Mouse (Mus musculus) neural tube, embryonic 13.5 days (tissue): Measurements from ENCODE around the gene Gipc1. TPM values are rescaled to one million over a fixed set of nuclear protein-coding genes. Genes with fewer than 3 reads are reported as not detected.

Experiments used
- ATAC-seq: fragments of 200-750 bp; cut with Nextera tagmentation; 2 replicates; pipeline ENCODE4 v1.8.0; 2017; ENCODE audit warnings: low read depth, mild to moderate bottlenecking, moderate TSS enrichment, moderate library complexity
- H3K27ac ChIP-seq: fragments of 300-500 bp; sonication (generic); replicated peaks from 2 replicates; pipeline ENCODE4 v1.5.1; 2015; ENCODE audit warnings: moderate library complexity, mild to moderate bottlenecking, inconsistent platforms
- H3K27me3 ChIP-seq: fragments of 300-500 bp; sonication (generic); 2 replicates; pipeline ENCODE4 v1.6.1; 2015; ENCODE audit warnings: mild to moderate bottlenecking, inconsistent platforms
- H3K36me3 ChIP-seq: fragments of 300-500 bp; sonication (generic); 2 replicates; pipeline ENCODE4 v1.6.1; 2015; ENCODE audit warnings: mild to moderate bottlenecking, inconsistent platforms
- H3K4me1 ChIP-seq: fragments of 300-500 bp; sonication (generic); replicated peaks from 2 replicates; pipeline ENCODE4 v1.6.1; 2015; ENCODE audit warnings: inconsistent platforms
- H3K4me2 ChIP-seq: fragments of 300-500 bp; sonication (generic); 2 replicates; pipeline ENCODE4 v1.6.1; 2015; ENCODE audit warnings: inconsistent platforms, mild to moderate bottlenecking, moderate library complexity
- H3K4me3 ChIP-seq: fragments of 300-500 bp; sonication (generic); 2 replicates; pipeline ENCODE4 v1.5.1; 2015; ENCODE audit warnings: mild to moderate bottlenecking, inconsistent platforms
- H3K9ac ChIP-seq: fragments of 300-500 bp; sonication (generic); 2 replicates; pipeline ENCODE4 v1.6.1; 2015; ENCODE audit warnings: moderate library complexity, mild to moderate bottlenecking, inconsistent platforms
- H3K9me3 ChIP-seq: fragments of 300-500 bp; sonication (generic); 2 replicates; pipeline ENCODE4 v1.6.1; 2016; ENCODE audit warnings: inconsistent platforms
- WGBS: fragments of 180-500 bp; shearing (Covaris S2); methylation state at CpG from one replicate; pipeline ENCODE4 v1.1.7; 2015; 5-methylcytosine and 5-hydroxymethylcytosine counted together
- polyA plus RNA-seq: library from polyadenylated mRNA; unstranded; fragments of >200 nt; fragmentation: Nextera tagmentation; extraction: Ambion mirVana; gene quantifications from 2 replicates; pipeline ENCODE4 v1.2.1, GENCODE M21; 2015

Gipc1 gene
- polyA plus RNA-seq, 1 experiment from 2014 or later: 149 TPM

GRCm38 (mm10) chr8:83665969-83666865 lies 13.7 kb downstream of the Gipc1 start, which contains the start of gene Ptger1:
TSS of gene Ptger1 (plus strand) at chr8:83666678.
- Histone ChIP-seq H3K4me1 (peaks cover 52% of the 10 kb centered on the region), H3K4me2 (no peak within 1 kb of the TSS), H3K9me3 (no peaks in the 10 kb centered on the region), H3K27ac (0 out of 2 replicates have a peak within 1 kb of the TSS, but pooled peaks have one; percentile 49), H3K27me3 (peaks cover 12% of the 10 kb centered on the region), H3K4me3 (no peak within 1 kb of the TSS), H3K36me3 (peaks cover 43% of the 10 kb centered on the region), H3K9ac (peak within 1 kb of the TSS; percentile 49; the same call in 1 of the 2 replicates)
- WGBS: 34% methylated on average over 14 of the region's 14 CpGs
- ATAC-seq: no peak

- no peak for ATAC-seq
- H3K9ac ChIP-seq: peak overlapping the region; percentile 49; the same call in 1 of the 2 replicates
- no peak overlapping the region for H3K4me2 ChIP-seq
- no peak overlapping the region for H3K4me3 ChIP-seq
- no peaks in the 10 kb centered on the region for H3K9me3 ChIP-seq
- H3K4me1 ChIP-seq: peaks cover 45% of the 10 kb centered on the region
- H3K27ac ChIP-seq: 0 out of 2 replicates have a peak overlapping the region, but pooled peaks have one; percentile 49
- 94% methylated on average over 3 of the region's 3 CpGs for WGBS
- peaks cover 49% of the 10 kb centered on the region for H3K36me3 ChIP-seq
- H3K27me3 ChIP-seq: peaks cover 12% of the 10 kb centered on the region
These were observed 14.4 kb downstream of the Gipc1 start for GRCm38 (mm10) chr8:83666866-83667234.

DNA sequence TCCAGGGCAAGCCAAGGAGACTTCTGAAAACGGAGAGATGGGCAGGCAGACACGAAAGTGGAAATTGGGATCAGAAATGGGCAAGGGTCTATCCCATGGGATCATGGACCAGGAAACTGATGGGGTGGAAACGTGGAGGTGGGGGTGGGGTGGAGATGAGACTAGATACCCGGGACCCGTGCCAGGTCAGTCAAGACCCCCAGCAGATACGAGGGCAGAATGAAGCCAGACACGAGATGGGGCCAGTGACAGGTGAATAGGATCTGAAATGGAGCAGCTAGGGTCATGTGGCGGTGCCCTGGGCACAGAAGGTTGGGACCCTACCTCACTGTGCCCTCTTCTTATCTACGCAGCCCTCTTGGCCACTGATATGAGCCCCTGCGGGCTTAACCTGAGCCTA lies 15.0 kb downstream of the Gipc1 start:
- no peaks in the 10 kb centered on the region for H3K9me3 ChIP-seq
- no peak overlapping the region for H3K9ac ChIP-seq
- H3K36me3 ChIP-seq: peaks cover 56% of the 10 kb centered on the region
- peaks cover 12% of the 10 kb centered on the region for H3K27me3 ChIP-seq
- no peak overlapping the region for H3K27ac ChIP-seq
- H3K4me2 ChIP-seq: peak overlapping the region; percentile 65
- WGBS: 82% methylated on average over 10 of the region's 10 CpGs
- no peak overlapping the region for H3K4me3 ChIP-seq
- peaks cover 38% of the 10 kb centered on the region for H3K4me1 ChIP-seq
- peak; percentile 7; the same call in 1 of the 2 replicates for ATAC-seq

DNA sequence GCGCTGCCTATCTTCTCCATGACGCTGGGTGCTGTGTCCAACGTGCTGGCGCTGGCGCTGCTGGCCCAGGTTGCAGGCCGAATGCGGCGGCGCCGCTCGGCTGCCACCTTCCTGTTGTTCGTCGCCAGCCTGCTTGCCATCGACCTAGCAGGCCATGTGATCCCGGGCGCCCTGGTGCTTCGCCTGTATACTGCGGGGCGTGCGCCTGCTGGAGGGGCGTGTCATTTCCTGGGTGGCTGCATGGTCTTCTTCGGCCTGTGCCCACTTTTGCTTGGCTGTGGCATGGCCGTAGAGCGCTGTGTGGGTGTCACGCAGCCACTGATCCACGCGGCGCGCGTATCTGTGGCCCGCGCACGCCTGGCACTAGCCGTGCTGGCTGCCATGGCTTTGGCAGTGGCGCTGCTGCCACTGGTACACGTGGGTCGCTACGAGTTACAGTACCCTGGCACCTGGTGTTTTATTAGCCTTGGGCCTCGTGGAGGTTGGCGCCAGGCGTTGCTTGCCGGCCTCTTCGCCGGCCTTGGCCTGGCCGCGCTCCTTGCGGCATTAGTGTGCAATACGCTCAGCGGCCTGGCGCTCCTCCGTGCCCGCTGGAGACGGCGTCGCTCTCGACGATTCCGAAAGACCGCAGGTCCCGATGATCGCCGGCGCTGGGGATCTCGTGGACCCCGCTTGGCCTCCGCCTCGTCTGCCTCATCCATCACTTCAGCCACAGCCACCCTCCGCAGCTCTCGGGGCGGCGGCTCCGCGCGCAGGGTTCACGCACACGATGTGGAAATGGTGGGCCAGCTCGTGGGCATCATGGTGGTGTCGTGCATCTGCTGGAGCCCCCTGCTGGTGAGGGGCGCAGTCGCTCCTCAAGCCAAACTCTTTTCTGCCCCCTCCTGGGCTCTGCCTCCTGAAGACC lies 15.8 kb downstream of the Gipc1 start:
- H3K9me3 ChIP-seq: no peaks in the 10 kb centered on the region
- H3K36me3 ChIP-seq: peaks cover 59% of the 10 kb centered on the region
- ATAC-seq: peak; percentile 54
- H3K4me3 ChIP-seq: peak overlapping the region; percentile 36
- peak overlapping the region; percentile 65 for H3K4me2 ChIP-seq
- 20% methylated on average over 80 of the region's 80 CpGs for WGBS
- 0 out of 2 replicates have a peak overlapping the region, but pooled peaks have one; percentile 13 for H3K27ac ChIP-seq
- peaks cover 12% of the 10 kb centered on the region for H3K27me3 ChIP-seq
- peaks cover 34% of the 10 kb centered on the region for H3K4me1 ChIP-seq
- H3K9ac ChIP-seq: peak overlapping the region; percentile 62

GRCm38 (mm10) chr8:83669013-83669412 lies 16.5 kb downstream of the Gipc1 start:
- Histone ChIP-seq H3K36me3 (peaks cover 59% of the 10 kb centered on the region), H3K4me3 (0 out of 2 replicates have a peak overlapping the region, but pooled peaks have one; percentile 36), H3K4me1 (peaks cover 34% of the 10 kb centered on the region), H3K4me2 (no peak overlapping the region; the same call in 1 of the 2 replicates), H3K9me3 (no peaks in the 10 kb centered on the region), H3K27ac (no peak overlapping the region), H3K9ac (no peak overlapping the region), H3K27me3 (peaks cover 12% of the 10 kb centered on the region)
- ATAC-seq: 0 out of 2 replicates have a peak, but pooled peaks have one; percentile 3
- 80% methylated on average over 16 of the region's 16 CpGs for WGBS

DNA sequence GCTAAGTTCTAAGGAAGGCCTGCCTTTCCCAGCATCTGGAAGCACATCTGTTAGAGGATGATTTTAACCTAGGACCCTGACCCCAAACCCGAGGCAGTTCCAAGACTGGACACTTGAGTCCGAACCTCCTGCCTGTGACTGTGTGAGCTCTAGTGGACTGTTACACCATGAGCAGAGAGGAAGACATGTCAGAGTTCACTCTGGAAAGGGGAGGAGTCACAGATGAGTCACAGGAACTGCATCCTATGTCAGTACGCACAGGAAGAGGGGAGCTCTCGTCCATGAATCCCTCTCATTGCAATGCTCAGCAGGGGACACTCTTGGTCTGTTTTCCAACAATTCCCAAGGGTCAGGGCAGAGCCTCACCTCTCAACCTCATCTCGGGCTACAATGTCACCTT lies 20.5 kb downstream of the Gipc1 start:
- peaks cover 76% of the 10 kb centered on the region for H3K36me3 ChIP-seq
- no peak overlapping the region for H3K9ac ChIP-seq
- H3K4me2 ChIP-seq: no peak overlapping the region
- no peak for ATAC-seq
- H3K4me3 ChIP-seq: no peak overlapping the region
- no peaks in the 10 kb centered on the region for H3K9me3 ChIP-seq
- 64% methylated on average over 5 of the region's 5 CpGs for WGBS
- H3K27ac ChIP-seq: no peak overlapping the region
- H3K27me3 ChIP-seq: no peaks in the 10 kb centered on the region
- peaks cover 10% of the 10 kb centered on the region for H3K4me1 ChIP-seq

DNA sequence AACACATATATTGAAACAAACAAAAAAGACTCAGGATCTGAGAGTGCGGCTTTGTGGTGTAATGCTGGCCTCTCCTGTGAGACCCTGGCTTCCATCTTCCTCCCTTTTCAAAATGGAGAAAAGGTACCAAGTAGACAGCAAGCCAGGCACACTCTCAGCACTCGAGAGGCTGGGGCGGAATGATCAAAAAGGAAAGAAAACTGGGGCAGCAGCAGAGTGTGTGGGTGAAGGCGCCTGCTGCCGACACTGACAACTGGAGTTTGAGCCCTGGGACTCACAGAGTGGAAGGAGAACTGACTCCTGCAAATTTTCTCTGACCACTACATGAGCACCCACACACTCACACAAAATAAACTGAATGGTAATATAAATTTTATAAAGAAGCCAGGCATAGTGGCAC lies 22.0 kb downstream of the Gipc1 start:
- Histone ChIP-seq H3K4me2 (no peak overlapping the region), H3K27ac (no peak overlapping the region), H3K4me3 (no peak overlapping the region), H3K36me3 (peaks cover 86% of the 10 kb centered on the region), H3K4me1 (no peaks in the 10 kb centered on the region), H3K27me3 (no peaks in the 10 kb centered on the region), H3K9ac (no peak overlapping the region), H3K9me3 (no peaks in the 10 kb centered on the region)
- no peak for ATAC-seq
- 89% methylated on average over 5 of the region's 5 CpGs for WGBS

- WGBS: 94% methylated on average over 12 of the region's 12 CpGs
- Histone ChIP-seq H3K27ac (no peak overlapping the region), H3K4me2 (no peak overlapping the region), H3K9me3 (no peaks in the 10 kb centered on the region), H3K9ac (no peak overlapping the region), H3K36me3 (peaks cover 91% of the 10 kb centered on the region), H3K4me1 (no peaks in the 10 kb centered on the region), H3K4me3 (no peak overlapping the region), H3K27me3 (no peaks in the 10 kb centered on the region)
- no peak for ATAC-seq
These were observed 27.4 kb downstream of the Gipc1 start for GRCm38 (mm10) chr8:83679866-83680265.

- peak overlapping the region; percentile 46; the same call in 1 of the 2 replicates for H3K27ac ChIP-seq
- no peak for ATAC-seq
- no peaks in the 10 kb centered on the region for H3K9me3 ChIP-seq
- peaks cover 93% of the 10 kb centered on the region for H3K36me3 ChIP-seq
- no peaks in the 10 kb centered on the region for H3K27me3 ChIP-seq
- 93% methylated on average over 5 of the region's 5 CpGs for WGBS
- H3K4me1 ChIP-seq: no peaks in the 10 kb centered on the region
- H3K9ac ChIP-seq: no peak overlapping the region
- H3K4me2 ChIP-seq: no peak overlapping the region
- H3K4me3 ChIP-seq: no peak overlapping the region
These were observed 28.1 kb downstream of the Gipc1 start for GRCm38 (mm10) chr8:83680603-83681002.

- no peaks in the 10 kb centered on the region for H3K4me1 ChIP-seq
- no peak for ATAC-seq
- H3K9ac ChIP-seq: no peak overlapping the region
- peak overlapping the region; percentile 46; the same call in 1 of the 2 replicates for H3K27ac ChIP-seq
- no peak overlapping the region for H3K4me3 ChIP-seq
- H3K36me3 ChIP-seq: peaks cover 95% of the 10 kb centered on the region
- WGBS: 35% methylated on average over 6 of the region's 6 CpGs
- H3K27me3 ChIP-seq: no peaks in the 10 kb centered on the region
- no peaks in the 10 kb centered on the region for H3K9me3 ChIP-seq
- H3K4me2 ChIP-seq: no peak overlapping the region
These were observed 28.6 kb downstream of the Gipc1 start for GRCm38 (mm10) chr8:83681099-83681498.

DNA sequence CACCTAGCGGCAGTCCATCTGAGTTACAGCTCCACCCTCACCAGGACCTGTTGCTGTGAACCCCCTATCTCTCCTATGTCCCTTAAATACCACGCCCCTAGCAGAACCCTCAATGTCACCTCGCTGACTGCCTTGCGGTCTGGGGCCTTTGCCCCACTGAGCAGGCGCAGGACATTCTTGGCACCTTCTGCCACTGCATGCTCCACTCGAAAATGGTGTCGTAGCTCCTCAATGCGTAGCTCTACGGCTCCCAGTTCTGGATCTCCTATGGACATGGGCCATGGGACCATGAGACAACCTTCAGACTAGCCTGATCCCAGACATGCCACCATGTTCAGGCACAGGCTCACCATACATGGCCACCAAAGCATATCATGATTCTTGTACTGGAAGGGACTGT lies 32.0 kb downstream of the Gipc1 start:
- no peak for ATAC-seq
- no peak overlapping the region for H3K27ac ChIP-seq
- H3K27me3 ChIP-seq: no peaks in the 10 kb centered on the region
- H3K9me3 ChIP-seq: no peaks in the 10 kb centered on the region
- 94% methylated on average over 9 of the region's 9 CpGs for WGBS
- no peak overlapping the region for H3K4me2 ChIP-seq
- H3K36me3 ChIP-seq: peaks cover 85% of the 10 kb centered on the region
- no peak overlapping the region for H3K9ac ChIP-seq
- no peaks in the 10 kb centered on the region for H3K4me1 ChIP-seq
- H3K4me3 ChIP-seq: no peak overlapping the region

DNA sequence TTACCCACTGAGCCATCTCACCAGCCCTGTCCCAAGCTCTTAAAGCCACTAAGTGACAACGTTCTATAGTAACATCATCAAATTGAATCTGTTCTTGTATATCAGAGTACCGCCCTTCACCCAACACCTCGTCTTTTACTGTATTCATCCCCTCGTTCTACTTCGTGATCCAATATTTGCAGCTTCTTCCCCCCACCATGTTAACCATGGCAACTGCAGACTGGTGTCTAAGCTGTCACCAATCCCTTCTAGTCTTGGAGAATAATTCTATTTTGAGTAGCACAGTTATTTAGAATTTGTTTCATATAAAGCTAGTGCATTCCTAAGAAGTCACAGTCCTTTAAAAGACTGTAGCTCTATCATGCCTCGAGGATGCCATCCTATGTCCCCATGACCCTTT lies 36.8 kb downstream of the Gipc1 start:
- Histone ChIP-seq H3K36me3 (peaks cover 70% of the 10 kb centered on the region), H3K9me3 (no peaks in the 10 kb centered on the region), H3K27ac (no peak overlapping the region), H3K4me3 (no peak overlapping the region), H3K27me3 (no peaks in the 10 kb centered on the region), H3K9ac (no peak overlapping the region), H3K4me2 (no peak overlapping the region), H3K4me1 (no peaks in the 10 kb centered on the region)
- WGBS: 91% methylated on average over 6 of the region's 6 CpGs
- ATAC-seq: no peak
